Mouse (Mus musculus) olfactory bulb, adult 2 months (tissue): ENCODE measurements around the gene Hspg2.

Source experiments
- CTCF ChIP-seq: fragments of 200-500 bp; IDR thresholded peaks from 2 replicates; pipeline ENCODE4 v1.5.1; 2012; ENCODE audit warnings: low read depth, mild to moderate bottlenecking, low read length, moderate library complexity; ENCODE audit not compliant: insufficient read depth
- POLR2A ChIP-seq: fragments of 200-500 bp; IDR thresholded peaks from 2 replicates; pipeline ENCODE4 v1.6.1; 2012; ENCODE audit warnings: mild to moderate bottlenecking, low read depth, low read length, moderate library complexity; ENCODE audit not compliant: insufficient read depth

DNA sequence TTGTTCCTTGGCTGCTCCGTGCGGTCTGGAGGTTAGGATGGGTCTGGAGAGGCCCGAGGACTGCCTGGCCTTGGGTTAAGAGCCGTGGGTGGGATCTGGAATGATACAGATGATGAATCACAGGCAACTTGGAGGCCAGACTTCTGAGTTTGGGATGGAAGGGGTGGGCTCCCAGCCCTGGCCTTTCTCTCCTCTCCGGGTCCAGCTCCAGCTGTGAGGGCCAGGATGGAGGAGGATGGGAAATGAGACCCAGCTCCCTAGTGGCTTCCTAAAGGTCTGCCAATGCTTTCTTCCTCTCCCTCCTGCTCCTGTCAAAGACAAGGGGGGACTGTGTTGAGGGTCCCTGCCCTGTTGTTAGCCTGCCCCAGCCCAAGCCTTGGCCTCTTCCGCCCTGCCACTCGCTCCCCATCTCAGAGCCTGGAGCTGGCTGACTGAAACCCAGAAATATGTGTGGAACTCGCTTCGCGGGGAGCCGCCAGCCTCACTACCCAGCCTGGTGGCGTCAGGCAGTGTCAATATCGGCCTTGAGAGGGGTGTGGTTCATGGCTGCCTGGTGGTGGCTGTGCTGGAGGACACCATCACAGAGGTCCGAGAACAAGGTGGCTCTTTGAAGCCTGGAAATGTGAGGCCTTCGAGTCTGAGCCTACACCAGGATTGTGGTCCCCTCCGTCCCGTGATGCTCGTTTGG, 5.3 kb downstream of the Hspg2 start:
- no peak for TF ChIP-seq CTCF
- TF ChIP-seq POLR2A = no peak
